Mouse (Mus musculus): Measurements from ENCODE around the gene Cbr1.

- TF ChIP-seq EP300 (IDR thresholded peaks at IDR 0.05; ENCODE audit: low read depth) (no peak), CTCF (IDR thresholded peaks at IDR 0.05; ENCODE audit: low read depth) (no peak)
Measured at GRCm38 (mm10) chr16:93581125-93581524, 24.5 kb upstream of the Cbr1 start.
